Mouse (Mus musculus): ENCODE measurements at regions not wholly inside any gene's neighbourhood (a gene's known extent, or its start where the extent isn't known, plus 50 kb on each side); places are given as distances from the start of the nearest gene placed in this dataset.

- Histone ChIP-seq H3K4me1 (ENCODE audit: control insufficient read depth, insufficient read depth, low read length) (no peaks in the 10 kb centered on the region), H3K9me3 (ENCODE audit: control insufficient read depth, low read length) (no peaks in the 10 kb centered on the region), H3K36me3 (ENCODE audit: control insufficient read depth, insufficient read depth, low read length) (no peaks in the 10 kb centered on the region), H3K4me3 (ENCODE audit: low read depth, low read length) (no peak overlapping the region), H3K9ac (replicated peaks; ENCODE audit: low read depth, low read length) (no peak overlapping the region), H3K27me3 (ENCODE audit: control insufficient read depth, insufficient read depth, low read length) (no peaks in the 10 kb centered on the region), H3K4me2 (ENCODE audit: low read depth, low read length) (no peak overlapping the region), H3K27ac (ENCODE audit: low read depth, low read length) (no peak overlapping the region)
- no peak for ATAC-seq (ENCODE audit: low read depth)
- 44% methylated on average over 4 of the region's 4 CpGs for WGBS
Measured at GRCm38 (mm10) chr13:53586771-53587170, 113.9 kb upstream of the Msx2 start.

GRCm38 (mm10) chr13:53584504-53585130 is 111.7 kb upstream of the Msx2 start:
- Histone ChIP-seq H3K27me3 (ENCODE audit: control insufficient read depth, insufficient read depth, low read length) (no peaks in the 10 kb centered on the region), H3K36me3 (ENCODE audit: control insufficient read depth, insufficient read depth, low read length) (no peaks in the 10 kb centered on the region), H3K4me2 (ENCODE audit: low read depth, low read length) (no peak overlapping the region), H3K4me1 (ENCODE audit: control insufficient read depth, insufficient read depth, low read length) (no peaks in the 10 kb centered on the region), H3K9ac (replicated peaks; ENCODE audit: low read depth, low read length) (no peak overlapping the region), H3K27ac (ENCODE audit: low read depth, low read length) (no peak overlapping the region), H3K4me3 (ENCODE audit: low read depth, low read length) (no peak overlapping the region), H3K9me3 (ENCODE audit: control insufficient read depth, low read length) (0 out of 2 replicates have a peak, but pooled peaks cover 2% of the 10 kb centered on the region)
- ATAC-seq (ENCODE audit: low read depth): no peak
- WGBS: 86% methylated on average over 9 of the region's 9 CpGs

GRCm38 (mm10) chr13:53553876-53554577 is 81.2 kb upstream of the Msx2 start:
- Histone ChIP-seq H3K4me1 (ENCODE audit: control insufficient read depth, insufficient read depth, low read length) (peaks cover 4% of the 10 kb centered on the region; the same call in 1 of the 2 replicates), H3K9ac (replicated peaks; ENCODE audit: low read depth, low read length) (no peak overlapping the region), H3K4me3 (ENCODE audit: low read depth, low read length) (no peak overlapping the region), H3K27me3 (ENCODE audit: control insufficient read depth, insufficient read depth, low read length) (no peaks in the 10 kb centered on the region), H3K36me3 (ENCODE audit: control insufficient read depth, insufficient read depth, low read length) (no peaks in the 10 kb centered on the region), H3K9me3 (ENCODE audit: control insufficient read depth, low read length) (no peaks in the 10 kb centered on the region), H3K27ac (ENCODE audit: low read depth, low read length) (no peak overlapping the region), H3K4me2 (ENCODE audit: low read depth, low read length) (peak overlapping the region; percentile 32; the same call in 1 of the 2 replicates)
- no peak for ATAC-seq (ENCODE audit: low read depth)
- WGBS: 10% methylated on average over 18 of the region's 18 CpGs

GRCm38 (mm10) chr13:53553192-53553875 is 80.5 kb upstream of the Msx2 start:
- no peak overlapping the region for H3K4me3 ChIP-seq (ENCODE audit: low read depth, low read length)
- no peaks in the 10 kb centered on the region for H3K27me3 ChIP-seq (ENCODE audit: control insufficient read depth, insufficient read depth, low read length)
- ATAC-seq (ENCODE audit: low read depth): no peak
- no peak overlapping the region for H3K9ac ChIP-seq (replicated peaks; ENCODE audit: low read depth, low read length)
- no peaks in the 10 kb centered on the region for H3K9me3 ChIP-seq (ENCODE audit: control insufficient read depth, low read length)
- no peak overlapping the region for H3K27ac ChIP-seq (ENCODE audit: low read depth, low read length)
- peaks cover 4% of the 10 kb centered on the region; the same call in 1 of the 2 replicates for H3K4me1 ChIP-seq (ENCODE audit: control insufficient read depth, insufficient read depth, low read length)
- no peaks in the 10 kb centered on the region for H3K36me3 ChIP-seq (ENCODE audit: control insufficient read depth, insufficient read depth, low read length)
- H3K4me2 ChIP-seq (ENCODE audit: low read depth, low read length): no peak overlapping the region
- WGBS: 65% methylated on average over 13 of the region's 13 CpGs

- Histone ChIP-seq H3K9me3 (ENCODE audit: control insufficient read depth, low read length) (no peaks in the 10 kb centered on the region), H3K36me3 (ENCODE audit: control insufficient read depth, insufficient read depth, low read length) (no peaks in the 10 kb centered on the region), H3K27me3 (ENCODE audit: control insufficient read depth, insufficient read depth, low read length) (no peaks in the 10 kb centered on the region), H3K9ac (replicated peaks; ENCODE audit: low read depth, low read length) (no peak overlapping the region), H3K27ac (ENCODE audit: low read depth, low read length) (no peak overlapping the region), H3K4me3 (ENCODE audit: low read depth, low read length) (no peak overlapping the region), H3K4me2 (ENCODE audit: low read depth, low read length) (no peak overlapping the region), H3K4me1 (ENCODE audit: control insufficient read depth, insufficient read depth, low read length) (no peaks in the 10 kb centered on the region)
- WGBS: 72% methylated on average over 11 of the region's 11 CpGs
- no peak for ATAC-seq (ENCODE audit: low read depth)
Measured at GRCm38 (mm10) chr13:53548396-53548795, 75.5 kb upstream of the Msx2 start.

- no peak overlapping the region for H3K9ac ChIP-seq (replicated peaks; ENCODE audit: low read depth, low read length)
- ATAC-seq (ENCODE audit: low read depth): no peak
- H3K4me3 ChIP-seq (ENCODE audit: low read depth, low read length): no peak overlapping the region
- no peaks in the 10 kb centered on the region for H3K27me3 ChIP-seq (ENCODE audit: control insufficient read depth, insufficient read depth, low read length)
- H3K4me2 ChIP-seq (ENCODE audit: low read depth, low read length): no peak overlapping the region
- no peak overlapping the region for H3K27ac ChIP-seq (ENCODE audit: low read depth, low read length)
- no peaks in the 10 kb centered on the region for H3K9me3 ChIP-seq (ENCODE audit: control insufficient read depth, low read length)
- H3K36me3 ChIP-seq (ENCODE audit: control insufficient read depth, insufficient read depth, low read length): no peaks in the 10 kb centered on the region
- H3K4me1 ChIP-seq (ENCODE audit: control insufficient read depth, insufficient read depth, low read length): no peaks in the 10 kb centered on the region
- 71% methylated on average over 5 of the region's 5 CpGs for WGBS
Measured at GRCm38 (mm10) chr13:53543291-53543690, 70.4 kb upstream of the Msx2 start.

GRCm38 (mm10) chr13:53539797-53540196 is 66.9 kb upstream of the Msx2 start:
- Histone ChIP-seq H3K4me2 (ENCODE audit: low read depth, low read length) (no peak overlapping the region), H3K4me1 (ENCODE audit: control insufficient read depth, insufficient read depth, low read length) (no peaks in the 10 kb centered on the region), H3K9me3 (ENCODE audit: control insufficient read depth, low read length) (no peaks in the 10 kb centered on the region), H3K27me3 (ENCODE audit: control insufficient read depth, insufficient read depth, low read length) (no peaks in the 10 kb centered on the region), H3K36me3 (ENCODE audit: control insufficient read depth, insufficient read depth, low read length) (no peaks in the 10 kb centered on the region), H3K9ac (replicated peaks; ENCODE audit: low read depth, low read length) (no peak overlapping the region), H3K27ac (ENCODE audit: low read depth, low read length) (no peak overlapping the region), H3K4me3 (ENCODE audit: low read depth, low read length) (no peak overlapping the region)
- 93% methylated on average over 5 of the region's 5 CpGs for WGBS
- ATAC-seq (ENCODE audit: low read depth): no peak

GRCm38 (mm10) chr13:53537937-53538336 is 65.1 kb upstream of the Msx2 start:
- Histone ChIP-seq H3K4me3 (ENCODE audit: low read depth, low read length) (no peak overlapping the region), H3K9ac (replicated peaks; ENCODE audit: low read depth, low read length) (no peak overlapping the region), H3K36me3 (ENCODE audit: control insufficient read depth, insufficient read depth, low read length) (no peaks in the 10 kb centered on the region), H3K27me3 (ENCODE audit: control insufficient read depth, insufficient read depth, low read length) (no peaks in the 10 kb centered on the region), H3K27ac (ENCODE audit: low read depth, low read length) (no peak overlapping the region), H3K9me3 (ENCODE audit: control insufficient read depth, low read length) (no peaks in the 10 kb centered on the region), H3K4me2 (ENCODE audit: low read depth, low read length) (no peak overlapping the region), H3K4me1 (ENCODE audit: control insufficient read depth, insufficient read depth, low read length) (no peaks in the 10 kb centered on the region)
- 92% methylated on average over 6 of the region's 6 CpGs for WGBS
- ATAC-seq (ENCODE audit: low read depth): no peak
